Mouse (Mus musculus) cortical plate, adult 2 months (tissue): Measurements from ENCODE around the gene Pax7.

Experiments
- CTCF ChIP-seq: fragments of 200-500 bp; IDR thresholded peaks from 2 replicates; pipeline ENCODE4 v1.5.1; 2011; ENCODE audit warnings: mild to moderate bottlenecking, control low read depth, low read length; ENCODE audit not compliant: insufficient read depth; ENCODE audit errors: extremely low read depth
- POLR2A ChIP-seq: fragments of 200-500 bp; IDR thresholded peaks from 2 replicates; pipeline ENCODE4 v1.6.1; 2011; ENCODE audit warnings: mild to moderate bottlenecking, low read length, control low read depth; ENCODE audit not compliant: insufficient read depth; ENCODE audit errors: extremely low read depth

DNA sequence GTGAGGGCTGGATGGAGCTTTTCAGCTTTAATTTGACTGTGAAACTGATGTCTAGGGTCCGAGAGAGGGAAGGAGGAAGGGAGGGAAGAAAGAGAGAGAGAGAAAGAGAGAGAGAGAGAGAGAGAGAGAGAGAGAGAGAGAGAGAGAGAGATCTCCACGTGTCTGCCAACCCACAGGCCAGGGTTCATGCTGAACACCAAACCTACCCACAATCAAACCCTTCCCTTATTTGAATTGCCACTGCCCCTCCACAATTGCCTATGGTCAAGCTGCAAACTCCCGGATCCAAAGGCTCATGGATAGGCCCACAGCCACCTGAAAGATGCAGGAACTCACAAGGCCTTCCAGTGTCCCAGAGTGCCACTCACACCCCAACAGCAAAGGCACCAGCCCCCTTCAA, 7.1 kb downstream of the Pax7 start:
- TF ChIP-seq POLR2A: no peak
- no peak for TF ChIP-seq CTCF
